Mouse (Mus musculus) thymus, adult 2 months (tissue): ENCODE data around the gene Zdhhc5.

Experiments used
- CTCF ChIP-seq: fragments of 200-500 bp; IDR thresholded peaks from 2 replicates; pipeline ENCODE4 v1.5.1; 2012; ENCODE audit warnings: mild to moderate bottlenecking, control low read depth, low read length, moderate library complexity, borderline replicate concordance; ENCODE audit not compliant: control insufficient read depth, poor library complexity, insufficient read depth; ENCODE audit errors: extremely low read depth
- POLR2A ChIP-seq: fragments of 200-500 bp; IDR thresholded peaks from 2 replicates; pipeline ENCODE4 v1.6.1; 2012; ENCODE audit warnings: mild to moderate bottlenecking, low read length, control low read depth, moderate library complexity; ENCODE audit not compliant: control insufficient read depth, poor library complexity, insufficient read depth; ENCODE audit errors: extremely low read depth

DNA sequence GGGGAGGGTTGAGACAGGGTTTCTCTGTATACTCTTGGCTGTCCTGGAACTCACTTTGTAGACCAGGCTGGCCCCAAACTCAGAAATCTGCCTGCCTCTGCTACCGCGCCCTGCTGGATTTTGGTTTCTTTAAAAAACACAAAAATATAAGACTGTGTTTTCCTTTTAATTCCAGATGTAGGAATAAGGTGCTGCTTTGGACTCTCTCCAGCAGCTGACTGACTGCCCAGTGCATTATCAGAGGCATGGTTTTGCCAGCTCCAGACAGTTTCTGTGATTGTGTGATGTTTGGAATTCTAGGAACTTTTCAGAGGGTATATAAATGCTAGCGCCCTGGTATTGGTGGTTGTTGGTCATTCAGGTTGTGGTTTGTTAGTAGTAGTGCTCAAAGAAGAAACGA is 2.4 kb upstream of the Zdhhc5 start:
- TF ChIP-seq POLR2A (no peak), CTCF (no peak)
